Mouse (Mus musculus): ENCODE measurements around the gene Gsta3. TPM values are rescaled to one million over a fixed set of nuclear protein-coding genes. Genes with fewer than 3 reads are reported as not detected.
"Not testable (repeated sequence)": the region's sequence is repeated elsewhere in the genome, so short reads cannot be mapped to it uniquely, and the experiment has no call there.

The Gsta3 gene
- polyA plus RNA-seq, 1 experiment from 2014 or later = 71.7 TPM

GRCm38 (mm10) chr1:21227756-21228395 lies 12.5 kb upstream of the Gsta3 start:
- H3K4me2 ChIP-seq (replicated peaks; ENCODE audit: low read depth) = no peak overlapping the region
- ATAC-seq (ENCODE audit: low FRiP score, low TSS enrichment) (no peak), DNase-seq (ENCODE audit: low spot score) (no peak)
- H3K27me3 ChIP-seq (ENCODE audit: control insufficient read depth, insufficient read depth, low read length) = no peaks in the 10 kb centered on the region
- H3K9ac ChIP-seq (ENCODE audit: low read length) = no peak overlapping the region
- no peaks in the 10 kb centered on the region for H3K36me3 ChIP-seq (ENCODE audit: control insufficient read depth, insufficient read depth, low read length)
- H3K27ac ChIP-seq (replicated peaks) = no peak overlapping the region
- no peak for TF ChIP-seq CTCF (IDR thresholded peaks at IDR 0.05; ENCODE audit: low read depth)
- no peak for TF ChIP-seq EP300 (optimal IDR thresholded peaks at IDR 0.05)
- no peaks in the 10 kb centered on the region for H3K9me3 ChIP-seq (ENCODE audit: control insufficient read depth, low read length)
- 88% methylated on average over 6 of the region's 6 CpGs for WGBS
- no peak overlapping the region for H3K4me3 ChIP-seq (ENCODE audit: low read depth, low read length)
- no peaks in the 10 kb centered on the region for H3K4me1 ChIP-seq (replicated peaks; ENCODE audit: control insufficient read depth, insufficient read depth)

GRCm38 (mm10) chr1:21228740-21229722 lies 11.4 kb upstream of the Gsta3 start:
- not testable (repeated sequence) for H3K27me3 ChIP-seq (ENCODE audit: control insufficient read depth, insufficient read depth, low read length); H3K4me3 ChIP-seq (ENCODE audit: low read depth, low read length); H3K27ac ChIP-seq (replicated peaks); H3K4me2 ChIP-seq (replicated peaks; ENCODE audit: low read depth); DNase-seq (ENCODE audit: low spot score); ATAC-seq (ENCODE audit: low FRiP score, low TSS enrichment); H3K36me3 ChIP-seq (ENCODE audit: control insufficient read depth, insufficient read depth, low read length); H3K9me3 ChIP-seq (ENCODE audit: control insufficient read depth, low read length); H3K4me1 ChIP-seq (replicated peaks; ENCODE audit: control insufficient read depth, insufficient read depth); H3K9ac ChIP-seq (ENCODE audit: low read length)
- 66% methylated on average over 15 of the region's 15 CpGs for WGBS

- no peak overlapping the region for H3K9ac ChIP-seq (ENCODE audit: low read length)
- WGBS = 60% methylated on average over 2 of the region's 2 CpGs
- no peak overlapping the region for H3K27ac ChIP-seq (replicated peaks)
- ATAC-seq (ENCODE audit: low FRiP score, low TSS enrichment) = no peak
- H3K4me2 ChIP-seq (replicated peaks; ENCODE audit: low read depth) = no peak overlapping the region
- no peak for TF ChIP-seq CTCF (IDR thresholded peaks at IDR 0.05; ENCODE audit: low read depth)
- no peak for TF ChIP-seq EP300 (optimal IDR thresholded peaks at IDR 0.05)
- H3K4me3 ChIP-seq (ENCODE audit: low read depth, low read length) = no peak overlapping the region
- no peak for DNase-seq (ENCODE audit: low spot score)
- no peaks in the 10 kb centered on the region for H3K27me3 ChIP-seq (ENCODE audit: control insufficient read depth, insufficient read depth, low read length)
- no peaks in the 10 kb centered on the region for H3K36me3 ChIP-seq (ENCODE audit: control insufficient read depth, insufficient read depth, low read length)
- no peaks in the 10 kb centered on the region for H3K9me3 ChIP-seq (ENCODE audit: control insufficient read depth, low read length)
- no peaks in the 10 kb centered on the region for H3K4me1 ChIP-seq (replicated peaks; ENCODE audit: control insufficient read depth, insufficient read depth)
Observed at GRCm38 (mm10) chr1:21230376-21230775, 10.0 kb upstream of the Gsta3 start.

GRCm38 (mm10) chr1:21231744-21232464 lies 8.5 kb upstream of the Gsta3 start:
- ATAC-seq (ENCODE audit: low FRiP score, low TSS enrichment) = peak; percentile 90
- no peak overlapping the region for H3K4me2 ChIP-seq (replicated peaks; ENCODE audit: low read depth)
- no peaks in the 10 kb centered on the region for H3K4me1 ChIP-seq (replicated peaks; ENCODE audit: control insufficient read depth, insufficient read depth)
- no peaks in the 10 kb centered on the region for H3K36me3 ChIP-seq (ENCODE audit: control insufficient read depth, insufficient read depth, low read length)
- no peak overlapping the region for H3K27ac ChIP-seq (replicated peaks)
- H3K9ac ChIP-seq (ENCODE audit: low read length) = no peak overlapping the region
- DNase-seq (ENCODE audit: low spot score) = peak; percentile 71
- H3K27me3 ChIP-seq (ENCODE audit: control insufficient read depth, insufficient read depth, low read length) = no peaks in the 10 kb centered on the region
- 52% methylated on average over 5 of the region's 5 CpGs for WGBS
- H3K9me3 ChIP-seq (ENCODE audit: control insufficient read depth, low read length) = no peaks in the 10 kb centered on the region
- no peak for TF ChIP-seq EP300 (optimal IDR thresholded peaks at IDR 0.05)
- TF ChIP-seq CTCF (IDR thresholded peaks at IDR 0.05; ENCODE audit: low read depth) = no peak
- no peak overlapping the region for H3K4me3 ChIP-seq (ENCODE audit: low read depth, low read length)

- 64% methylated on average over 1 of the region's 1 CpGs for WGBS
- DNase-seq (ENCODE audit: low spot score) (no peak), ATAC-seq (ENCODE audit: low FRiP score, low TSS enrichment) (no peak)
- no peak overlapping the region for H3K4me2 ChIP-seq (replicated peaks; ENCODE audit: low read depth)
- H3K9me3 ChIP-seq (ENCODE audit: control insufficient read depth, low read length) = no peaks in the 10 kb centered on the region
- H3K4me3 ChIP-seq (ENCODE audit: low read depth, low read length) = no peak overlapping the region
- H3K27me3 ChIP-seq (ENCODE audit: control insufficient read depth, insufficient read depth, low read length) = no peaks in the 10 kb centered on the region
- H3K9ac ChIP-seq (ENCODE audit: low read length) = no peak overlapping the region
- H3K36me3 ChIP-seq (ENCODE audit: control insufficient read depth, insufficient read depth, low read length) = no peaks in the 10 kb centered on the region
- TF ChIP-seq CTCF (IDR thresholded peaks at IDR 0.05; ENCODE audit: low read depth) (no peak), EP300 (optimal IDR thresholded peaks at IDR 0.05) (no peak)
- H3K4me1 ChIP-seq (replicated peaks; ENCODE audit: control insufficient read depth, insufficient read depth) = no peaks in the 10 kb centered on the region
- no peak overlapping the region for H3K27ac ChIP-seq (replicated peaks)
Observed at GRCm38 (mm10) chr1:21232516-21232915, 7.9 kb upstream of the Gsta3 start.

All from stomach, postnatal 0 days (tissue).